Mouse (Mus musculus) midbrain, embryonic 12.5 days (tissue): ENCODE measurements around the gene 4930452B06Rik. TPM values are rescaled to one million over a fixed set of nuclear protein-coding genes. Genes with fewer than 3 reads are reported as not detected.

ENCODE experiments used
- ATAC-seq: fragments of 200-750 bp; cut with Nextera tagmentation; 2 replicates; pipeline ENCODE4 v1.8.0; 2017; ENCODE audit warnings: low read depth, moderate TSS enrichment, moderate library complexity; ENCODE audit not compliant: low FRiP score
- H3K27ac ChIP-seq: fragments of 300-500 bp; sonication (generic); replicated peaks from 2 replicates; pipeline ENCODE4 v1.5.1; 2016; ENCODE audit warnings: mild to moderate bottlenecking
- H3K27me3 ChIP-seq: fragments of 300-500 bp; sonication (generic); 2 replicates; pipeline ENCODE4 v1.6.1; 2016; ENCODE audit warnings: mild to moderate bottlenecking
- H3K36me3 ChIP-seq: fragments of 300-500 bp; sonication (generic); 2 replicates; pipeline ENCODE4 v1.6.1; 2016
- H3K4me1 ChIP-seq: fragments of 300-500 bp; sonication (generic); 2 replicates; pipeline ENCODE4 v1.6.1; 2016
- H3K4me2 ChIP-seq: fragments of 300-500 bp; sonication (generic); replicated peaks from 2 replicates; pipeline ENCODE4 v1.6.1; 2016; ENCODE audit warnings: mild to moderate bottlenecking, moderate library complexity
- H3K4me3 ChIP-seq: fragments of 300-500 bp; sonication (generic); 2 replicates; pipeline ENCODE4 v1.5.1; 2016; ENCODE audit warnings: mild to moderate bottlenecking
- H3K9ac ChIP-seq: fragments of 300-500 bp; sonication (generic); replicated peaks from 2 replicates; pipeline ENCODE4 v1.6.1; 2016; ENCODE audit warnings: mild to moderate bottlenecking, moderate library complexity
- H3K9me3 ChIP-seq: fragments of 300-500 bp; sonication (generic); 2 replicates; pipeline ENCODE4 v1.6.1; 2016; ENCODE audit warnings: mild to moderate bottlenecking
- WGBS: fragments of 180-500 bp; shearing (Covaris S2); methylation state at CpG from one replicate; pipeline ENCODE4 v1.1.7; 2016; 5-methylcytosine and 5-hydroxymethylcytosine counted together
- polyA plus RNA-seq: library from polyadenylated mRNA; unstranded; fragments of >200 nt; fragmentation: Nextera tagmentation; extraction: Ambion mirVana; gene quantifications from 2 replicates; pipeline ENCODE4 v1.2.1, GENCODE M21; 2016

4930452B06Rik gene
- polyA plus RNA-seq, 1 experiment from 2014 or later = 9.1 TPM

GRCm38 (mm10) chr14:8442691-8443090 lies 223.3 kb downstream of the 4930452B06Rik start:
- H3K4me3 ChIP-seq = no peak overlapping the region
- no peaks in the 10 kb centered on the region for H3K4me1 ChIP-seq
- WGBS = 90% methylated on average over 3 of the region's 3 CpGs
- H3K27me3 ChIP-seq = no peaks in the 10 kb centered on the region
- ATAC-seq = no peak
- no peak overlapping the region for H3K27ac ChIP-seq
- no peak overlapping the region for H3K4me2 ChIP-seq
- no peak overlapping the region for H3K9ac ChIP-seq
- H3K9me3 ChIP-seq = no peaks in the 10 kb centered on the region
- H3K36me3 ChIP-seq = no peaks in the 10 kb centered on the region

GRCm38 (mm10) chr14:8441623-8442022 lies 224.4 kb downstream of the 4930452B06Rik start:
- H3K36me3 ChIP-seq = no peaks in the 10 kb centered on the region
- H3K4me2 ChIP-seq = no peak overlapping the region
- no peak overlapping the region for H3K4me3 ChIP-seq
- no peak for ATAC-seq
- no peaks in the 10 kb centered on the region for H3K27me3 ChIP-seq
- WGBS = 88% methylated on average over 3 of the region's 3 CpGs
- no peaks in the 10 kb centered on the region for H3K4me1 ChIP-seq
- no peak overlapping the region for H3K27ac ChIP-seq
- no peaks in the 10 kb centered on the region for H3K9me3 ChIP-seq
- H3K9ac ChIP-seq = no peak overlapping the region

GRCm38 (mm10) chr14:8430611-8431230 lies 235.3 kb downstream of the 4930452B06Rik start:
- H3K27ac ChIP-seq = no peak overlapping the region
- 82% methylated on average over 6 of the region's 6 CpGs for WGBS

GRCm38 (mm10) chr14:8429767-8430166 lies 236.3 kb downstream of the 4930452B06Rik start:
- no peaks in the 10 kb centered on the region for H3K4me1 ChIP-seq
- H3K27ac ChIP-seq = no peak overlapping the region
- 85% methylated on average over 2 of the region's 2 CpGs for WGBS
- ATAC-seq = no peak
- H3K9ac ChIP-seq = no peak overlapping the region
- no peak overlapping the region for H3K4me3 ChIP-seq
- no peak overlapping the region for H3K4me2 ChIP-seq
- H3K27me3 ChIP-seq = no peaks in the 10 kb centered on the region
- no peaks in the 10 kb centered on the region for H3K9me3 ChIP-seq
- no peaks in the 10 kb centered on the region for H3K36me3 ChIP-seq

More at GRCm38 (mm10) chr14:8430611-8431230, 235.3 kb downstream of the 4930452B06Rik start:
- Histone ChIP-seq H3K9ac (no peak overlapping the region), H3K4me1 (no peaks in the 10 kb centered on the region), H3K36me3 (no peaks in the 10 kb centered on the region), H3K4me3 (no peak overlapping the region), H3K9me3 (no peaks in the 10 kb centered on the region), H3K27me3 (no peaks in the 10 kb centered on the region), H3K4me2 (no peak overlapping the region)
- ATAC-seq = no peak

- WGBS = 63% methylated on average over 3 of the region's 3 CpGs
- no peaks in the 10 kb centered on the region for H3K27me3 ChIP-seq
Measured at GRCm38 (mm10) chr14:8422833-8423232, 243.2 kb downstream of the 4930452B06Rik start.

GRCm38 (mm10) chr14:8421199-8421787 lies 244.7 kb downstream of the 4930452B06Rik start:
- no peak overlapping the region for H3K27ac ChIP-seq
- H3K9ac ChIP-seq = no peak overlapping the region
- H3K4me1 ChIP-seq = peaks cover 7% of the 10 kb centered on the region; the same call in 1 of the 2 replicates
- no peaks in the 10 kb centered on the region for H3K36me3 ChIP-seq
- H3K4me2 ChIP-seq = peak overlapping the region; percentile 13; the same call in 1 of the 2 replicates
- ATAC-seq = no peak
- no peaks in the 10 kb centered on the region for H3K27me3 ChIP-seq
- WGBS = 15% methylated on average over 10 of the region's 10 CpGs
- H3K4me3 ChIP-seq = no peak overlapping the region
- no peaks in the 10 kb centered on the region for H3K9me3 ChIP-seq

More at GRCm38 (mm10) chr14:8422833-8423232, 243.2 kb downstream of the 4930452B06Rik start:
- Histone ChIP-seq H3K27ac (no peak overlapping the region), H3K4me3 (no peak overlapping the region), H3K36me3 (no peaks in the 10 kb centered on the region), H3K4me1 (peaks cover 7% of the 10 kb centered on the region; the same call in 1 of the 2 replicates), H3K4me2 (no peak overlapping the region), H3K9ac (no peak overlapping the region), H3K9me3 (no peaks in the 10 kb centered on the region)
- no peak for ATAC-seq

GRCm38 (mm10) chr14:8418610-8419009 lies 247.4 kb downstream of the 4930452B06Rik start:
- H3K4me3 ChIP-seq = no peak overlapping the region
- H3K4me1 ChIP-seq = peaks cover 7% of the 10 kb centered on the region; the same call in 1 of the 2 replicates
- no peak overlapping the region for H3K9ac ChIP-seq
- H3K36me3 ChIP-seq = no peaks in the 10 kb centered on the region
- H3K9me3 ChIP-seq = no peaks in the 10 kb centered on the region
- H3K27ac ChIP-seq = no peak overlapping the region
- 81% methylated on average over 3 of the region's 3 CpGs for WGBS
- ATAC-seq = no peak
- H3K4me2 ChIP-seq = no peak overlapping the region
- no peaks in the 10 kb centered on the region for H3K27me3 ChIP-seq

- H3K9ac ChIP-seq = no peak overlapping the region
- 73% methylated on average over 6 of the region's 6 CpGs for WGBS
- no peak overlapping the region for H3K27ac ChIP-seq
- H3K27me3 ChIP-seq = no peaks in the 10 kb centered on the region
- H3K9me3 ChIP-seq = no peaks in the 10 kb centered on the region
- no peaks in the 10 kb centered on the region for H3K36me3 ChIP-seq
- H3K4me1 ChIP-seq = no peaks in the 10 kb centered on the region
- no peak overlapping the region for H3K4me2 ChIP-seq
- H3K4me3 ChIP-seq = no peak overlapping the region
- ATAC-seq = no peak
Measured at GRCm38 (mm10) chr14:8405946-8406345, 260.1 kb downstream of the 4930452B06Rik start.

GRCm38 (mm10) chr14:8403310-8403709 lies 262.7 kb downstream of the 4930452B06Rik start:
- 83% methylated on average over 3 of the region's 3 CpGs for WGBS

GRCm38 (mm10) chr14:8398507-8398906 lies 267.5 kb downstream of the 4930452B06Rik start:
- Histone ChIP-seq H3K36me3 (no peaks in the 10 kb centered on the region), H3K9me3 (no peaks in the 10 kb centered on the region), H3K4me3 (no peak overlapping the region), H3K4me1 (no peaks in the 10 kb centered on the region), H3K4me2 (no peak overlapping the region), H3K9ac (no peak overlapping the region), H3K27me3 (no peaks in the 10 kb centered on the region), H3K27ac (no peak overlapping the region)
- ATAC-seq = no peak

More at GRCm38 (mm10) chr14:8403310-8403709, 262.7 kb downstream of the 4930452B06Rik start:
- H3K4me2 ChIP-seq = no peak overlapping the region
- H3K27me3 ChIP-seq = no peaks in the 10 kb centered on the region
- ATAC-seq = no peak
- no peak overlapping the region for H3K4me3 ChIP-seq
- H3K27ac ChIP-seq = no peak overlapping the region
- no peak overlapping the region for H3K9ac ChIP-seq
- H3K9me3 ChIP-seq = no peaks in the 10 kb centered on the region
- H3K4me1 ChIP-seq = no peaks in the 10 kb centered on the region
- no peaks in the 10 kb centered on the region for H3K36me3 ChIP-seq

- no peaks in the 10 kb centered on the region for H3K36me3 ChIP-seq
- H3K9me3 ChIP-seq = no peaks in the 10 kb centered on the region
- no peak overlapping the region for H3K9ac ChIP-seq
- H3K4me1 ChIP-seq = no peaks in the 10 kb centered on the region
- ATAC-seq = no peak
- no peak overlapping the region for H3K4me3 ChIP-seq
- H3K27ac ChIP-seq = no peak overlapping the region
- H3K4me2 ChIP-seq = no peak overlapping the region
- H3K27me3 ChIP-seq = no peaks in the 10 kb centered on the region
- 86% methylated on average over 7 of the region's 7 CpGs for WGBS
Measured at GRCm38 (mm10) chr14:8395690-8396287, 270.3 kb downstream of the 4930452B06Rik start.

GRCm38 (mm10) chr14:8392181-8392825 lies 273.7 kb downstream of the 4930452B06Rik start:
- no peak overlapping the region for H3K4me2 ChIP-seq
- H3K9me3 ChIP-seq = no peaks in the 10 kb centered on the region
- H3K36me3 ChIP-seq = no peaks in the 10 kb centered on the region
- no peak overlapping the region for H3K9ac ChIP-seq
- ATAC-seq = no peak
- no peaks in the 10 kb centered on the region for H3K27me3 ChIP-seq
- H3K4me3 ChIP-seq = no peak overlapping the region
- H3K27ac ChIP-seq = no peak overlapping the region
- WGBS = 56% methylated on average over 6 of the region's 6 CpGs
- H3K4me1 ChIP-seq = no peaks in the 10 kb centered on the region
